Mouse (Mus musculus) lung, postnatal 10 days (tissue): ENCODE data around the gene Gm11757.
"Not testable (repeated sequence)": the region's sequence is repeated elsewhere in the genome, so short reads cannot be mapped to it uniquely, and the experiment has no call there.

Experiments used
- DNase-seq: peaks from one replicate; pipeline ENCODE4 v3.0.0; 2021

The Gm11757 gene

DNA sequence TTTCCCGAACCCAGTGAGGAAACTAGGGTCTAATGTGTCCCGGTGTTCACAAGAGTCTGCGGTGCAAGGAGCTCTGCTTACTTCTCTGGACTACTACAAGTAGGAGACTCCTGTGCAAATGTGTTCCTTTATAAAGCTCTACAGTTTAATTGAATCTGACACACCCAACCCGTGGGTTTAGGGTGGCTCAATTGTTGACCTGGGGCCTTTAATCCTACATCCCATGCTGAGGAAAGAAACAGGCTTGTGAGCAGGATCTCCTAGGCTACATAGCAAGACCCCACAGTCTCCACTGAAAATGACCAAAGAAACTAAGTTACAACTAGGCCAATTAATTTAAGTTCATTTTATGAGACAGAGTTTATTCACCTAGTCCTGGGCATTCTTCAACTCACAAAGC, at the start of gene Gm11757:
Gm11757 (minus strand) TSS at position 101 of the 400 bp plus-strand sequence.
- not testable (repeated sequence) for DNase-seq

DNA sequence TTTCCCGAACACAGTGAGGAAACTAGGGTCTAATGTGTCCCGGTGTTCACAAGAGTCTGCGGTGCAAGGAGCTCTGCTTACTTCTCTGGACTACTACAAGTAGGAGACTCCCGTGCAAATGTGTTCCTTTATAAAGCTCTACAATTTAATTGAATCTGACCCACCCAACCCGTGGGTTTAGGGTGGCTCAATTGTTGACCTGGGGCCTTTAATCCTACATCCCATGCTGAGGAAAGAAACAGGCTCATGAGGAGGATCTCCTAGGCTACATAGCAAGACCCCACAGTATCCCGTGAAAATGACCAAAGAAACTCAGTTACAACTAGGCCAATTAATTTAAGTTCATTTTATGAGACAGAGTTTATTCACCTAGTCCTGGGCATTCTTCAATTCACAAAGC, 29.7 kb upstream of the Gm11757 start, which contains the start of gene Gm11756:
Gm11756 (minus strand) TSS at position 101 of the 400 bp plus-strand sequence.
- DNase-seq = not testable (repeated sequence)

DNA sequence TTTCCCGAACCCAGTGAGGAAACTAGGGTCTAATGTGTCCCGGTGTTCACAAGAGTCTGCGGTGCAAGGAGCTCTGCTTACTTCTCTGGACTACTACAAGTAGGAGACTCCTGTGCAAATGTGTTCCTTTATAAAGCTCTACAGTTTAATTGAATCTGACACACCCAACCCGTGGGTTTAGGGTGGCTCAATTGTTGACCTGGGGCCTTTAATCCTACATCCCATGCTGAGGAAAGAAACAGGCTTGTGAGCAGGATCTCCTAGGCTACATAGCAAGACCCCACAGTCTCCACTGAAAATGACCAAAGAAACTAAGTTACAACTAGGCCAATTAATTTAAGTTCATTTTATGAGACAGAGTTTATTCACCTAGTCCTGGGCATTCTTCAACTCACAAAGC, 14.9 kb upstream of the Gm11757 start, which contains the start of gene Gm13871:
Gm13871 (minus strand) TSS at position 101 of the 400 bp plus-strand sequence.
- not testable (repeated sequence) for DNase-seq

DNA sequence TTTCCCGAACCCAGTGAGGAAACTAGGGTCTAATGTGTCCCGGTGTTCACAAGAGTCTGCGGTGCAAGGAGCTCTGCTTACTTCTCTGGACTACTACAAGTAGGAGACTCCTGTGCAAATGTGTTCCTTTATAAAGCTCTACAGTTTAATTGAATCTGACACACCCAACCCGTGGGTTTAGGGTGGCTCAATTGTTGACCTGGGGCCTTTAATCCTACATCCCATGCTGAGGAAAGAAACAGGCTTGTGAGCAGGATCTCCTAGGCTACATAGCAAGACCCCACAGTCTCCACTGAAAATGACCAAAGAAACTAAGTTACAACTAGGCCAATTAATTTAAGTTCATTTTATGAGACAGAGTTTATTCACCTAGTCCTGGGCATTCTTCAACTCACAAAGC, 14.7 kb downstream of the Gm11757 start, which contains the start of gene Gm11758:
Gm11758 (minus strand) TSS at position 101 of the 400 bp plus-strand sequence.
- not testable (repeated sequence) for DNase-seq
